Mouse (Mus musculus): ENCODE measurements around the gene Fntb.
A peak's percentile ranks its signal among the peaks of the same experiment; 100 is the strongest.
"Not testable (repeated sequence)": the region's sequence is repeated elsewhere in the genome, so short reads cannot be mapped to it uniquely, and the experiment has no call there.

Gene Fntb

DNA sequence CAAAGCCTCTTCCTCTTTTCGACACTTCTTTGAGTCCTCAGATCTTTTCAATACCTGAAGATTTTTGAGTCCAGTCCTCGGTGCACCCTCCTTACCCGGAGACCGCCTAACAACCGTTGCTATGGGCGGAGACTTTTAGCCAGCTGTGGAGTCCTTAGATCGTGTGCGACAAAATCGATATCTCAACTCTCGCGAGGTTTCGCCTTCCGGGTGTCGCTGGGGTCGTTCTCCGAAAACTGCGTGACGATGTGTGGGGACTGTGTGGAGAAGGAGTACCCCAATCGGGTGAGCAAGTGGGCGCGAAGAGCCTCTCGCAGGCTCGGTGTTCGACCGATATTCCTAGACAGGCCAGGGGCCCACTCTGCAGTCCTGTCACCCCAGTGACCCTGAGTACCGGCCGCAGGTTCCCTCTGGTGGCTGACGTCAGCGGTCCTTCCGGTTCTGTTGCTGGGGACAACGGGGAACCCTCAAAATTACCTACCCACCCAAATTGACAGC is at the start of gene Fntb, which contains the start of gene Churc1:
TSS of gene Fntb (plus strand) at position 236 of the 498 bp plus-strand sequence.
TSS of gene Churc1 (plus strand) at position 185 of the 498 bp plus-strand sequence.
- DNase-seq (ENCODE audit: low spot score), result peak; percentile 95

- no peak for DNase-seq (ENCODE audit: low spot score)
Measured at GRCm38 (mm10) chr12:76718384-76718783, 47.0 kb upstream of the Fntb start.

GRCm38 (mm10) chr12:76720572-76720971 is 44.8 kb upstream of the Fntb start:
- no peak for DNase-seq (ENCODE audit: low spot score)

- DNase-seq (ENCODE audit: low spot score), result no peak
Measured at GRCm38 (mm10) chr12:76722026-76722425, 43.4 kb upstream of the Fntb start.

- DNase-seq (ENCODE audit: low spot score), result no peak
Measured at GRCm38 (mm10) chr12:76727955-76728354, 37.4 kb upstream of the Fntb start.

GRCm38 (mm10) chr12:76750866-76751459 is 14.4 kb upstream of the Fntb start:
- DNase-seq (ENCODE audit: low spot score), result no peak

DNA sequence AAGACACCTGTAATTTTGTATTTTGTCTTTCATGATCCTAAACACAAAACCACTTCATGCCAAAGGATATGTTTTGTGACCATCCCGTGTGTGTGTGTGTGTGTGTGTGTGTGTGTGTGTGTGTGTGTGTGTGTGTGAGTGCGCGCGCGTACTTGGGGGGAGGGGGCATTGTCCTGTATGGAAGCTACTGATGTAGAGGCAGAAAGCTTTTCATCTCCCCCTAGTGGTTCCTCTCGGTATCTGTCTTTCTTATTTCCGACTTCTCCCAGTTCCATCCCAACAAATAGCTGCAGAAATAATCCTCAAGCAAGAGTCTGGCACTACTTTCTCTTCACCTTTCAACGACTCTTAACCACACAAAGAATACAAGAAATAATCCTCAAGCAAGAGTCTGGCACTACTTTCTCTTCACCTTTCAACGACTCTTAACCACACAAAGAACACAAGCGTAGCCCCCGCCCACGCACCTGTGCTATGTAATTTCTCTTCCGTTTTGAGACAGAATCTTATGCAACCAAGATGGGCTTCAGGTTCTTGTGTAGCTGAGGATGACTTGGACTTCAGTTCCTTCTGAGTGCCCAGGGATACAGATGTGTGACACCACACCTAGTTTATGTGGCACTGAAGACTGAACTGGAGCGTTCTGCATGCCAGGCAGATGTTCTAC is 12.6 kb upstream of the Fntb start:
- no peak for DNase-seq (ENCODE audit: low spot score)

DNA sequence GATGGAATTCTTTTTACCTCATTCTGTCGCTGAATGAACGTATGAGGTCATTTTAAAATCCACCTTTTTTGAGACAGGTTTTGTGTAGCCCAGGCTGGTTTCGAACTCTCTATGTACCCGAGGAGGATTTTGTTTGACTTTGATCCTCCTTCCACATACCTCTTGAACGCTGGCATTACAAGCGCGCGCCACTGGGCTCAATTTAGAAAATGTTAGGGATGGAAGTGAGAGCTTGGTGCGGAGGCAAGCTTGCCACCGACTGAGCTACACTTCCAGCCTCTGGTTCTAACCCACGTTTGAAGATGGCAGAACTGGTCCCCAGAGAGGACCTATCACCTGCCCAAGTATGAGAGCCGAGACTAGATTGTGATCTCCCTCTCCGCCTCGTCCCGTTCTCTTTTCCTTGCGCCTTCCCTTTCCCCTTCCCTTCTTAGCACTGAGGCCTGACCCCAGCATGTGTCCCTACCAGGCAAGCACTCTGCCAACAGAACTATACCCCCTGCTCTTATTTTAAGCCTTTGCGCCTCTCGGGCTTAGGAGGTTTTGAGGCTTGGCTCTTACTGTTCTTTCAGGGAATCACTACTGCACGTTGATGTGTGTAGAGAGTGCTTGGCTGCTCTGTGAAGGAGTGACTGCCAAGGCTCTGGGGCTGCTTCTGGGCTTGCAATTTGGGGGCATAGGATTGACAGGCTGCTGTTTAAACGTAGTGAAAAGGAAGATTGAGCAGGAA is 677 bp downstream of the Fntb start:
- no peak for DNase-seq (ENCODE audit: low spot score)

- no peak for DNase-seq (ENCODE audit: low spot score)
Measured at GRCm38 (mm10) chr12:76770841-76771500, 5.6 kb downstream of the Fntb start.

GRCm38 (mm10) chr12:76771540-76771939 is 6.2 kb downstream of the Fntb start:
- DNase-seq (ENCODE audit: low spot score), result no peak

DNA sequence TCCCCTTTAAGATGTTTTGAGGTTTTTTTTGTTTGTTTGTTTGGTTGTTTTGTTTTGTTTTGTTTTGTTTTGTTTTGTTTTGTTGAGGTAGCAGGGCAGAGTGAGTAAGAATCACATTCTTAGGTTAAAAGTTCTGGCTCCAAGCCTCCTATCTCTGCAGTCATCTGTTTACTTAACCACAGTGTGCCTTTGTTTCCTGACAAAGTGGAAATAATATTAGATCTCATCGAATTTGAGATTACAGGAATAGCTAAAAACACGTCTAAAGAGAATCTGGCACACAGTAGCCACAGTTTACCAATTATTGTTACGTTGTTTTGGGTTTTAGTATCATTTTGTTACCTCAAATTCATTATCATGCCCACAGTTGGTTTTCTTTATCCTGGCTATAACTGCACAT is 9.3 kb downstream of the Fntb start:
- no peak for DNase-seq (ENCODE audit: low spot score)

DNA sequence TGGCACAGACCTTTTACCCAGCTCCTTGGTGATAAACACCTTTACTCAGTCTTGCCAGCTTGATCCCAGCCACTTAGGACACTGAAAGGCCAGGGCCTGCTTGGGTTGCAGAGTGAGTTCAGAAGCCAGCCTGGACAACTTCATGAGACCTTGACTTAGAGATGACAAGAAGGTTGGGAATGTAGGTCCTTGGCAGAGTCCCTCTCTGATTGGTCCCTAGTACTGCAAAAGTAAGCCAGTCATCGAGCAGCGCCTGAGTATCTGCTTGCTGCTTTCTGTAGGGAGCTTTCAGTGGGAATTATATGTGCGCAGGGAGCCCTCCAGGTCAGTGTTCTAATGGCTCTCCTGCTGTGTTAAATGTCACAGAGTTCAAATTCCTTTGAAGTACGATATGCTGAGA is 9.7 kb downstream of the Fntb start:
- DNase-seq (ENCODE audit: low spot score), result no peak

DNA sequence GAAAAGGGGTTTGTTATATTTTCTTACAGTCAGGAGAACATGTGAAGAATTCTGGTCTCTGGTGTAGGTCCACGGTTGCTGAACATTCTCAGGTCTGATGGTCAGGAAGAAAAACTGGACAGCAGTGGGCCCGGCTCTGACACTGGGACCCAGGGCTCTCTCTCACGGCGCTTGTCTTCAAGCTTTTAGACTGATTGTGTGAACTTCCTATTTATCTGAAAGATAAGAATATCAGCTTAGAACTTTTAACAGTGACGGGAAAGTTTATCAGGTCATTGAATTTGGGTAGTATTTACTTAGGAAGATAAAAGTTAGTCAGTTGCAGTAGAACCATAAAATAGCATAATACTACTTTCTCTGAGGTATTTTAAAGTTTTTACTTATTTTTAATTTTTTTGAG is 11.5 kb downstream of the Fntb start:
- DNase-seq (ENCODE audit: low spot score), result no peak

GRCm38 (mm10) chr12:76777845-76778244 is 12.5 kb downstream of the Fntb start:
- DNase-seq (ENCODE audit: low spot score), result no peak

DNA sequence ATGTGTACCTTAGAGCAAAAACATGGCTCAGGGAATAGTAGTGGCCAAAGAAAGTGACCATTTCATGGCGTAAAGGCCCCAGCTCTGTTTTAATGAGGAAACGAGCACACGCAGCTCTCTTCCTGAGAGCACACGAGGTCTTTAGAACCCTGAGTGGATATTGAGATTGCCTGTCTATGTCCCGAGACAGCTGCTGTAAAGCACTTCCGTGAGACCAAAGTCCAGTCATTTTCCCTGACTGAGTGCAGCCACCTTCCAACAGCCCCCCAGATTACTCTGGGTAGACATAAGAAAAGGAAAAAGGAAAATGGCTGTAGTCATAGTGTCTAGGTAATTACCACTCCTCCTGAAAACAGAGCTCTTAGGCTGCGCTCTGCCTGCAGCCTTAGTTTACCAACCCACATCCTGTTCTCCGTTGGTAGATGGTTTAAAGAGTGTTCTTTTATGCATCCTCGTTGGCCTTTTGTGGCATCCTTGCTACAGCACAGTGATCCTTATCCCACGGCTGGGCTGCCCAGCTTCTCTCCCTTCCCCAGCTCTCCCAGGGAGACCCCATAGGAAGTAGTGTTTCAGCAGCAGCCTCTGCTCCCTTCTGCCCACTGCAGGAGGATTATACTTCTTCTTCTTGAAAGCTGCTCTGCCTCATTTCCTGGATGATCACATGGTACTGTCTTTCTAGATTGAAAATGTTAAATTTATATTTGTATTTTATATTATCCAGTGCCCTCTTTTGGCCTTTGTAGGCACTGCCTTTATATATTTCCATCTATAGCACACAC is 13.1 kb downstream of the Fntb start:
- DNase-seq (ENCODE audit: low spot score), result no peak

DNA sequence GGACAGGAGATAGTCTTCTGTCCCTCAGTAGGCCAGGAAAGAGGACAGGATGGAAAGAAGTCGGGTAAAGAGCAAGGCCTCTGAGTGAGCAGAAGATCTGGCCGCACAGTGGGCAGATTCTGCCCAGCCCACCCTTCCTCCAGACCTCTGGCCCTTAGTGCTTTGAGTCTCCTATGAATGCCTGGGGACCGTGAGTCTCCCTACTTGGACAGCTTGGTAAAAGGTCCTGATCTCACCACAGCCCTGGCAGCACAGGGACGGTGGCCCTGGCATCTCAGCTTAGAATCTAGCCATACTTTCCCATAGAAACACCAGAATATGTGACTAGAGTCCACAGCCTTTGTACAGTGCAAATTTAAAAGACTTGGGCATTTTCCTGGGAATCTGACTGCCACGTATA is 14.6 kb downstream of the Fntb start:
- no peak for DNase-seq (ENCODE audit: low spot score)

GRCm38 (mm10) chr12:76780639-76781468 is 15.5 kb downstream of the Fntb start:
- DNase-seq (ENCODE audit: low spot score), result no peak

- no peak for DNase-seq (ENCODE audit: low spot score)
Measured at GRCm38 (mm10) chr12:76784056-76784619, 18.7 kb downstream of the Fntb start.

- no peak for DNase-seq (ENCODE audit: low spot score)
Measured at GRCm38 (mm10) chr12:76790446-76791084, 25.2 kb downstream of the Fntb start.

DNA sequence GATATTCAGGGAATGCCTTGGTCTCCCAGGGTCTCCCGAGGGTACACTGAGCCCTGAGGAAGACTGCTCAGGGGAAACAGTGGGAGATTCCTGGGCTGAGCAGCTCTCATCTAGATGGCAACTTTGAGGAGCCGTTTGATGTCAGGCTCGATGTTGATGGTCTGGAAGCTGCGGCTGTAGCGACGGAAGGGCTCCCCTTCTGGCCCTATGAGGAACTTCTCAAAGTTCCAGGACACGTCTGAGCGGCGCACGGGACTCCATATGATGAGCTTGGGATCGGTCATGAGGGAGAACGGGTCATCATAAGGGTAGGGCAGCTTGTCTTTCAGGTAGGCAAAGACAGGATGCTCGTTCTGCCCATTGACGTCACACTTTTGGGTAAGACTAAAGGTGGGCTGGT is 27.2 kb downstream of the Fntb start:
- not testable (repeated sequence) for DNase-seq (ENCODE audit: low spot score)
